Mouse (Mus musculus) thymus, adult 2 months (tissue): ENCODE data around the gene Cdh13. TPM values are rescaled to one million over a fixed set of nuclear protein-coding genes. Genes with fewer than 3 reads are reported as not detected.

Experiments
- DNase-seq: peaks from one replicate; pipeline ENCODE4 v3.0.0; 2021
- H3K27ac ChIP-seq: fragments of 200-500 bp; 2 replicates; pipeline ENCODE4 v1.5.1; 2012; ENCODE audit warnings: low read length, control low read depth; ENCODE audit not compliant: control insufficient read depth, insufficient read depth
- H3K27me3 ChIP-seq: fragments of 200-500 bp; 2 replicates; pipeline ENCODE4 v1.6.1; 2012; ENCODE audit warnings: mild to moderate bottlenecking, low read length, moderate library complexity, mixed read lengths; ENCODE audit not compliant: control insufficient read depth, insufficient read depth
- H3K36me3 ChIP-seq: fragments of 200-500 bp; 2 replicates; pipeline ENCODE4 v1.6.1; 2012; ENCODE audit warnings: mild to moderate bottlenecking, low read length, moderate library complexity; ENCODE audit not compliant: control insufficient read depth, insufficient read depth
- H3K4me1 ChIP-seq: fragments of 200-500 bp; replicated peaks from 2 replicates; pipeline ENCODE4 v1.6.1; 2012; ENCODE audit warnings: low read length; ENCODE audit not compliant: control insufficient read depth, insufficient read depth
- H3K4me3 ChIP-seq: fragments of 200-500 bp; 2 replicates; pipeline ENCODE4 v1.5.1; 2012; ENCODE audit warnings: mild to moderate bottlenecking, low read length, control low read depth, moderate library complexity; ENCODE audit not compliant: control insufficient read depth, insufficient read depth
- CTCF ChIP-seq: fragments of 200-500 bp; IDR thresholded peaks from 2 replicates; pipeline ENCODE4 v1.5.1; 2012; ENCODE audit warnings: mild to moderate bottlenecking, control low read depth, low read length, moderate library complexity, borderline replicate concordance; ENCODE audit not compliant: control insufficient read depth, poor library complexity, insufficient read depth; ENCODE audit errors: extremely low read depth
- POLR2A ChIP-seq: fragments of 200-500 bp; IDR thresholded peaks from 2 replicates; pipeline ENCODE4 v1.6.1; 2012; ENCODE audit warnings: mild to moderate bottlenecking, low read length, control low read depth, moderate library complexity; ENCODE audit not compliant: control insufficient read depth, poor library complexity, insufficient read depth; ENCODE audit errors: extremely low read depth
- WGBS: fragments of 180-500 bp; shearing (Covaris S2); methylation state at CpG from one replicate; pipeline ENCODE4 v1.1.7; 2018; 5-methylcytosine and 5-hydroxymethylcytosine counted together
- polyA plus RNA-seq: library from polyadenylated mRNA; depleted of rRNA; stranded (reverse); fragments of >200 nt; gene quantifications from 2 replicates; pipeline ENCODE4 v1.2.3, GENCODE M21; 2012

The Cdh13 gene
- polyA plus RNA-seq, 1 experiment = 12.5 TPM

GRCm38 (mm10) chr8:119034037-119034436 is 750.5 kb downstream of the Cdh13 start:
- no peaks in the 10 kb centered on the region for H3K36me3 ChIP-seq
- TF ChIP-seq POLR2A = no peak
- TF ChIP-seq CTCF = no peak
- no peak for DNase-seq
- 89% methylated on average over 3 of the region's 3 CpGs for WGBS
- no peaks in the 10 kb centered on the region for H3K27me3 ChIP-seq
- no peak overlapping the region for H3K27ac ChIP-seq
- no peak overlapping the region for H3K4me3 ChIP-seq
- H3K4me1 ChIP-seq = no peaks in the 10 kb centered on the region

GRCm38 (mm10) chr8:119035126-119035525 is 751.6 kb downstream of the Cdh13 start:
- WGBS = 90% methylated on average over 7 of the region's 7 CpGs
- Histone ChIP-seq H3K4me3 (no peak overlapping the region), H3K27me3 (no peaks in the 10 kb centered on the region), H3K27ac (no peak overlapping the region), H3K36me3 (no peaks in the 10 kb centered on the region), H3K4me1 (no peaks in the 10 kb centered on the region)
- TF ChIP-seq POLR2A (no peak), CTCF (no peak)
- no peak for DNase-seq

GRCm38 (mm10) chr8:119037571-119037970 is 754.0 kb downstream of the Cdh13 start:
- no peak for DNase-seq
- Histone ChIP-seq H3K36me3 (no peaks in the 10 kb centered on the region), H3K27me3 (no peaks in the 10 kb centered on the region), H3K27ac (no peak overlapping the region), H3K4me3 (no peak overlapping the region), H3K4me1 (no peaks in the 10 kb centered on the region)
- no peak for TF ChIP-seq CTCF
- TF ChIP-seq POLR2A = no peak
- WGBS = 95% methylated on average over 11 of the region's 11 CpGs

GRCm38 (mm10) chr8:119039358-119039757 is 755.8 kb downstream of the Cdh13 start:
- no peaks in the 10 kb centered on the region for H3K27me3 ChIP-seq
- no peak overlapping the region for H3K27ac ChIP-seq
- no peaks in the 10 kb centered on the region for H3K36me3 ChIP-seq
- no peaks in the 10 kb centered on the region for H3K4me1 ChIP-seq
- 89% methylated on average over 2 of the region's 2 CpGs for WGBS
- TF ChIP-seq CTCF (no peak), POLR2A (no peak)
- DNase-seq = no peak
- no peak overlapping the region for H3K4me3 ChIP-seq

GRCm38 (mm10) chr8:119057876-119058275 is 774.3 kb downstream of the Cdh13 start:
- Histone ChIP-seq H3K27ac (no peak overlapping the region), H3K27me3 (no peaks in the 10 kb centered on the region), H3K4me3 (no peak overlapping the region), H3K36me3 (no peaks in the 10 kb centered on the region), H3K4me1 (no peaks in the 10 kb centered on the region)
- TF ChIP-seq CTCF = no peak
- TF ChIP-seq POLR2A = no peak
- no peak for DNase-seq
- 79% methylated on average over 5 of the region's 5 CpGs for WGBS

- Histone ChIP-seq H3K36me3 (no peaks in the 10 kb centered on the region), H3K4me1 (no peaks in the 10 kb centered on the region), H3K4me3 (no peak overlapping the region), H3K27me3 (no peaks in the 10 kb centered on the region), H3K27ac (no peak overlapping the region)
- TF ChIP-seq POLR2A (no peak), CTCF (no peak)
- 84% methylated on average over 12 of the region's 12 CpGs for WGBS
- no peak for DNase-seq
Measured at GRCm38 (mm10) chr8:119061671-119062070, 778.1 kb downstream of the Cdh13 start.

- TF ChIP-seq POLR2A (no peak), CTCF (no peak)
- Histone ChIP-seq H3K4me1 (no peaks in the 10 kb centered on the region), H3K27ac (no peak overlapping the region), H3K4me3 (no peak overlapping the region), H3K27me3 (no peaks in the 10 kb centered on the region), H3K36me3 (no peaks in the 10 kb centered on the region)
- DNase-seq = peak; percentile 7
- WGBS = 19% methylated on average over 11 of the region's 11 CpGs
Measured at GRCm38 (mm10) chr8:119064523-119064922, 781.0 kb downstream of the Cdh13 start.
